Mouse (Mus musculus) lung, postnatal 0 days (tissue): ENCODE measurements around the gene Focad.

Experiments used
- CTCF ChIP-seq: IDR thresholded peaks from 2 replicates; pipeline ENCODE4 v1.5.1; 2016; ENCODE audit warnings: antibody characterized with exemption, mild to moderate bottlenecking
- EP300 ChIP-seq: IDR thresholded peaks from 2 replicates; pipeline ENCODE4 v1.6.1; 2016; ENCODE audit warnings: antibody characterized with exemption, mild to moderate bottlenecking, control low read depth

DNA sequence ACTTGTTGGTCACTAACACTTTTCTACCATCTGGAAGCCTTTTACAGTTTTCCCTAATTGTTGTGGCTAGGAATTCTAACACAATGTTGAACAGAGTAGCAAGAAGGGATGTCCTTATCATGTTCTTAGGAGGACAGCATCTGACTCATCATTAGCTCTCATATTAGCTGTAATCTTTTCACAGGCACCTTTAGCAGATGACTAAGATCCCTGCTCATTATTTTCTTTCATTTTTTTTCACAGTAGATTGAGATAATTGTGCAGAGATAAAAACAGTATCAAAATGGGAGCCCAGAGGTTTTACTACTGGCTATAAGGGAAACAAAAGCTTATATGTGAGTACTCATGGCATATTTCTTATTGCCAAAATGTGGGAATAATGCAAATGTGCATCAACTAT, 330.1 kb downstream of the Focad start:
- TF ChIP-seq EP300 (no peak), CTCF (no peak)
